Mouse (Mus musculus) thymus, postnatal 0 days (tissue): ENCODE data around the gene Gna13. TPM values are rescaled to one million over a fixed set of nuclear protein-coding genes. Genes with fewer than 3 reads are reported as not detected.
A peak's percentile ranks its signal among the peaks of the same experiment; 100 is the strongest.

ENCODE experiments used
- DNase-seq: peaks from one replicate; pipeline ENCODE4 v3.0.0-alpha.2; 2015; ENCODE audit warnings: low spot score
- polyA plus RNA-seq: library from polyadenylated mRNA; unstranded; fragments of >200 nt; fragmentation: Nextera tagmentation; extraction: Ambion mirVana; gene quantifications from 2 replicates; pipeline ENCODE4 v1.2.1, GENCODE M21; 2015

Gene Gna13
- polyA plus RNA-seq, 1 experiment from 2014 or later, result 46.4 TPM

DNA sequence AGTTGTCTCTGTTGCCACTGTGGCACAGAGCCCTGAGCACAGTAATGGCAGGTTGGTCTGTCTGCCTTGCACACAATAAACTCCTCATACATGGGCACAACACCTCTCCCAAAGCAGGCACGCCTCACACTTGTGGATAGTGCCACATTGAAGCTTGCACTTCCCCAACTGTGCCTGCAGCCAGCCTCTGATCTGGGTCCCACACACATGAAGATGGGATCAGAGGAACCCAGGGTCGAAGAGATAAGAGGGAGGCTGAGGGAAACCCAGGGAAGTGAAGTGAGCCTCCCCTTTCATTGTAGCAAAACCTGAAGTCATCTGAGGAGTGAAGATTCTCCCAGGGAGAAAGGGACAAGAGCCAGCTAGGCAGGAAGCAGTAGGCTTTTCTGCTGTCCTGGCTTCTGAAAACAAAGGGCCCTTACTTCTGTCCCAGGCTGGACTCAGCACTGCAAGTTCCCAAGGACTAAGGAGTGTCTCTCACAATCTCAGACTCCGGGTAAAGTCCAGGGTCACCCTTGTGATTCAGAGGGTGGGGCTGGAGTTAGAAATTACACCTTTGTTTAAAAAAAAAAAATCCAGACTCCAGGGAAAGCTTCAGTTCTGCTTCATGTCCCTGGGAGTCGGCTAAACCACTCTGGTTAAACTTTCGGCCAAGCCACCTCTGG is 12.8 kb upstream of the Gna13 start:
- DNase-seq, result no peak

- no peak for DNase-seq
These were observed 12.3 kb upstream of the Gna13 start for GRCm38 (mm10) chr11:109350317-109350714.

GRCm38 (mm10) chr11:109351489-109351888 is 11.1 kb upstream of the Gna13 start:
- DNase-seq, result no peak

- no peak for DNase-seq
These were observed 9.0 kb upstream of the Gna13 start for GRCm38 (mm10) chr11:109353391-109354235.

DNA sequence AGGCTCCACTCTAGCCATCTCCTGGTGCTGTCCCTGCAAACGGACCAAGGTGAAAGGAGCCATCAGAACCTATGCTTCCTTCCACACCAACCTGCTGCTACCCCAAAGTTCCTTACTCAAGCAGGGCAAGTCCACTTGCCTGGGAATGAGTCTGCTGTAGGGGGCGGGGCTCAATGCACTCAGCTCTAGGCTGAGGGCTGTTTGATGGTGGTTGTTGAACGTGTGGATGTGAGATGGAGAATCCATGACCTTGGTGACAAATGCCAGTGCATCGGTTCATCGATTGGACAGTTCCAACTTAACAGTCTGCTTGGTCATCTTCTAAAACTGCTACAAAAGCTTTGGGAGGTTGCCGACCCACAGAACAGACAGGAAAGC is 8.4 kb upstream of the Gna13 start:
- no peak for DNase-seq

DNA sequence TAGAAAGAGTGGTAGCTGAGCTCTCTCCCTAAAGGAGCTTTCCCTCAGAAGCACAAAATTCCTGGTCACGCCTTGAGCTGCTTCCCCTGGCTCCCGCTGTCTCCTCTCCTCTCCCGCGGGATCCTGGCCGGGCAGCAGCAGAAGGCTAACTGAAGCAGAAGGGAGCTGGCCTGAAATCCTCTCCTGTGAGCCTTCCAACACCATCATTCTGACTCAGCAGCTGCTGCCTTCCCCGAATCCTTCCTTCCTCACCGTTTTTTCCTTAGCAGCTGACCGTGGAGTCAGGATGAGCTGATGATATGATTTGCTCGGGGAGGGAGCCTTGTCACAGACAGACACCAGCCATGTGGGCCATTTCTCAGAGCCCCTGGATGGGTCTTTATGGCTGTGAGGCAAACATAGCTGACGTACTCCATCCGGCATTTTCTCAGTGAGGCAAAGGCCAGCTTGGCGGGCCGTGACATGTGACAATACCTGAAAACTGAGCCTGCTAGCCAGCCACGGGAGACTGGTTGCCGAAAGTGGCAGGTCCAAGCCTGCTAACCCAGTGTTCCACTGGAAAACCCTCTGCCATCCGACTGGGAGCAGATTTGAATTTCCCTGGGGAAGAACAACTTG is 6.8 kb upstream of the Gna13 start:
- no peak for DNase-seq

DNA sequence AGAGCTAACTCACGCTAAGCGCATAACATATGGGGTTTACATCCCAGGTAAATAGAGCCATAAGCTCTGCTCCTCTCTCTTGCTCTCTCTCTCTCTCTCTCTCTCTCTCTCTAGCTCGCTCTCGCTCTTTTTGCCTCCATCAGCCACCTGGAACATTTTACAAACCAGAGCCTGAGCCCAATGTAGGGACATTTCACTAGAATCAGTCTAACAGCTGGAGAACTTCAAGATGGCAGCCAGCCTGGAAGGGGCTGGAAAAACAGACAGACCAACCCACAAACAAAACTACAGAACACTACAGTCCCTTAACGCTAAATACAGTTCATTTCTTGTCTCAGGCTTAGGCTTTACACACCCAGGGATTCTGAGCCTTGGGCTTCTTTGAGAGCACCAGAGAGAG is 5.5 kb upstream of the Gna13 start:
- DNase-seq, result no peak

GRCm38 (mm10) chr11:109358549-109358948 is 4.1 kb upstream of the Gna13 start:
- DNase-seq, result no peak

DNA sequence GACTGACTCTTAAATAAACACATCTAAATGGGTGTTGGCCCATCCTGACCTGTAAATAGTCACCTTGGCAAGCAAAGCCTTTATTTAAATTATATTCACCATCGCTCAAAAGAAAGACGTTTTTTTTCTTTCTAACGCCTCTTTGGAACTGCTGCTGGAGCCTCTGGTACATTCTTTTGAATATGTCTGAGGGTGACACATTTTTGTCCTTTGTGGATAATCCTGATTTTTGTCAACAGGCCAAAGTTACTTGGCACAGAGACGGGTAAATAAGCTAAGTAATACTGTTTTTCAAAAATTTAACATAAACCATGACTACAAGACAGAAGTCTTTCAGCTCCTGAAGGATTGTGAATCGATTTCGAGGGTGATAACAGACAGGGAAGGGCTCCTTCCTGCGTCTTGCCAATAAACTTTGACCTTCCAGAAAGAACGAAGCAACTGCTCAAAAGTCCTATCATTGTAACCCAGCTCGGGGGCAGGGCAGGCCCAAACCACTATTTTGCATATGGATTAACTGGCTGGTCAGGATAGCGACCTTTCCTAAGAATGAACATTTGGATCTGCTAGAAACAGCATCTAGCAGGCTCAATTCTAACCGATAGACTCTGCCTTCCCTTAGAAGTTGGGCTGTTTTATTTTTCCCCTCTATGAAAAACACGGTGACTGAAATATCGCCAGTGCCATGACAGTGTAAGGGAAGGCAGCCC is 3.4 kb upstream of the Gna13 start:
- DNase-seq, result no peak

GRCm38 (mm10) chr11:109360102-109360501 is 2.5 kb upstream of the Gna13 start:
- no peak for DNase-seq

DNA sequence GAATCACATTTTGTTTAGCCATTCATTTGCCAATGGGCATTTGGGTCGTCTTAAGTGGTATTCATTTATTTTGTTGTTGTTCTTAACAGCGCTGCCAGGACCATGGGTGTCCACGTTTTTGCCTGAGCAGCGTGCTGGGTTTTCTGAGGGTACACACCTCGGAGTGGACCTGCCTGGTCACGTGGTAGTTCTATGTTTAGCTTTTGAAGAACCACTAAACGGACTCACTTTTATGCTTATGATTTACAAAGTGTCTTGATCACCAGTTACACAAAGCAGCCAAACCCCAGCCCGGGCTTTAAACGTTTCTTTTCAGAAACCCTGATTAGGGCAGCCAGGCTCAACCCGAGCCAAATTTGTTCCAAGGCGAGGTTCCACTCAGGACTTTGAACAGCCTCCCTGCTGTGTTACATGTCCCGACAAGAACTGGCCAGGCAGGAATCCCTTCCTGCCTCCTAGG is 2.0 kb upstream of the Gna13 start:
- DNase-seq, result no peak

GRCm38 (mm10) chr11:109361241-109361630 is 1.4 kb upstream of the Gna13 start:
- DNase-seq, result no peak

DNA sequence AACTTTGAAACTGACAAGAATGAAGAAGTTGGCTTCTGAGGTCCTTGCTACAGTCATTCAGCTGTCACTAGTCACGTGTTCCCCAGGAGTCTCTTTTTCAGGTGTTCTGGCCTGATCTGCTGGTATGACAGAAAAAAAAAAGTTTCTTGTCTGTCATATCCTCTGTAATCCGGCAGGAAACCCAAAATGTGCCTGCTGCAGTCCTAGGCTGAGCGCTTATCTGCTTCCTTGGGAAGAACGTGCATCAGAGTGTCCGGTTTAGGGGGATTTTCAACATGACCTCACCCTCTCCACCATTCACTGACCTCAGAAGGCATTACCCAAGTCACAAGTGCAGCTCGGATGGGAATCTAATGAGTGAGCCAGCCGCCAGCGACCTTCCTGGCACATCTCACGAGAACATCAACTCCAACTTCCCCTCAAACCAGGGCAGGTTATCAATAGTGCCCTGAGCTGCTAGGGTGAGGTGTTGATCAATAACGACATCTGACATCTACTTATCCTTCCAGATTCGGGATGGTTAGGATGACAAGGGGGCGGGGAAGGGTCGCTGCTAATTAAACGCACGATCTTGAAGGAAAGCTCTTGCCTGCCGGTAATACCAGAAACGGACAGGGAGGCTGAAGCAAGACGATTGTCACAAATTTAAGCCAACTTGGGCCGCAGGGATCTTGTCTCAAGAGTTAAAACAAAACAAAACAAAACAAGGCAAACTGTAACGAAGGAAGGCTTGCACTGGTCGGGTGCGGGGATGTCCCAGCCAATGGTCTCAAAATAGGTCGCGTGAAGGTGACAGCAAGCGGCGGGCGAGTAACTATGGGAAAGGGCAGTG is 784 bp upstream of the Gna13 start:
- peak; percentile 68 for DNase-seq

DNA sequence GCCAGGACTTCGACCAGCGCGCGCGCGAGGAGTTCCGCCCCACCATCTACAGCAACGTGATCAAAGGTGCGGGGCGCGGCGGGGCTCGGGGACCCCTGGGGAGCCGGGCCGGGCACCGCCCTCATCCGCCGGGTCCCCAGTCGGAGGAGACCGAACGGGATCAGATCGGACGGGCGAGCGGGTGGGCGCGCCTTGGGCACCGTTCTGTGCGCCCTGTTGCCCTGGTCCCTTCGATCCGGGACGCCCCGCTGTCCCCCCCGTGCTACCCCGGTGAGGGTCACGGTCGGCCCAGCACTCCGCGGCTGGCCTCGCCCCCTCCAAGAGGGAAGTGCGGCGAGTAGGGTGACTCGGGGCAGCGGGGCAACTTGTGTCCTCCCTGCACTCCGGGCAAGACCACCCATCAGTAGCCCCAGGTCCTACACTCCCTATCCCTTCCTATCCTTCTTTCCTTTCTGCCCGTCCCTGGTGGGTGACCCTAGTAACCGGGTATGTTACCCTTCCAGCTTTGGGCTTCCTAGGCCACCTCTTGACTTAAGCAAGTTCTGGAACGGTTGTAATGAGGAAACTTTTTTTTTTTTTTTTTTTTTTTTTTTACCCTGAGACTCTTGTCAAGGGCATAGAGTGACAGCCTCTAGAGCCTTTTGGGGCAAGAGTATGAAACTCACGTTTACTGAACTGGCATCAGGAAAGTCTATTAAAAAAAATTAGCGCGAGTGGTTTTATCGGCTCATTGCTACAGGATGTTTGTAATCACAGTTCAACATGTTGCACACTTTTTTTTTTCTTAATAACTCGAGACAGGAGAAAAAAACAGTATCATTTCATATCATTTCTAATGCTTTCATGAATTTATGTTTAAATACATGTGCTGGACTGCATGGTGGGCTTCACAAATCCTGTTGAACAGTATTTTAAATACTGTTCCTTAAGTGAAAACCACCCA is 831 bp downstream of the Gna13 start:
- no peak for DNase-seq

DNA sequence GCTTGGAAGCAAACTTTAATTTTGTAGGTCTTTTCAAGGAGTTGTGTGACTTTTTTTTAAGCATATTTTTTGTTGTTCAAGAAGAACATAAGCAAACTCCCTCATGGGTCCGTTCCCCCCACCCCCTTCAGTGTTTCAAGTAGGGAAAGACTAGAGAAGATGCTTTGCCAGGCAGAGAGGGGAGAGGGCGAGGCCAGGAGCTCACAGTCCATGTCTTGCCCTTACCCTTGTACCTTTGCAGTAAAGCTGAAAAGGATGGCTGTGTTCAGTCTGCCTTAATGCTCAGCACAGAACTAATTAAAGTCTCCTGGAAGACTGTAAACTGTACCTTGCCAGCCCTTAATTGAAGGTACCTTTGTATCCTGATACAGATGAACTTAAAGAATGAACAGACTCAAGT is 1.7 kb downstream of the Gna13 start:
- no peak for DNase-seq

- no peak for DNase-seq
These were observed 2.2 kb downstream of the Gna13 start for GRCm38 (mm10) chr11:109364881-109365280.

DNA sequence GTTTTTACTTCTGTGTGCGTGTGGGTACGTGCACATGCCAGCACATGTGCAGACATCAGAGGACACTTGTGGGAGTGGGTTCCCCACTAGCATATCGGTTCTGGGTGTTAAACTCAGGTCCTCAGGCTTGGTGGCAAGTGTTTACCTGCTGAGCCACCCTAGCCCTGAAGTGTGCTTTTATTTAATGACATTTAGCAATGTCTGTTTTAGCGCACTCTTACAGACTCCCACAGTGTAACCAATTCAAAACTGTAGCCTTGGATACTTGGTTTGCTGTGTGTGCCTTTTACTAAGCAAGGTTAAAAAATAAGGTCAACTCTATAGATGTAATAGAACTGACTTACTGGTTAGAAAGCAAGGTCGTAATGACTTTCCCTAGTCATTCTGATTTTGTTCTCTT is 3.2 kb downstream of the Gna13 start:
- no peak for DNase-seq

- no peak for DNase-seq
These were observed 4.4 kb downstream of the Gna13 start for GRCm38 (mm10) chr11:109366802-109367579.
